Mouse (Mus musculus) kidney, adult 8-10 months (tissue): ENCODE results near the gene Mtx2.

ENCODE experiments used
- DNase-seq, 2 experiments: peaks; one replicate each; pipeline ENCODE4 v3.0.0; 2022

Gene Mtx2

DNA sequence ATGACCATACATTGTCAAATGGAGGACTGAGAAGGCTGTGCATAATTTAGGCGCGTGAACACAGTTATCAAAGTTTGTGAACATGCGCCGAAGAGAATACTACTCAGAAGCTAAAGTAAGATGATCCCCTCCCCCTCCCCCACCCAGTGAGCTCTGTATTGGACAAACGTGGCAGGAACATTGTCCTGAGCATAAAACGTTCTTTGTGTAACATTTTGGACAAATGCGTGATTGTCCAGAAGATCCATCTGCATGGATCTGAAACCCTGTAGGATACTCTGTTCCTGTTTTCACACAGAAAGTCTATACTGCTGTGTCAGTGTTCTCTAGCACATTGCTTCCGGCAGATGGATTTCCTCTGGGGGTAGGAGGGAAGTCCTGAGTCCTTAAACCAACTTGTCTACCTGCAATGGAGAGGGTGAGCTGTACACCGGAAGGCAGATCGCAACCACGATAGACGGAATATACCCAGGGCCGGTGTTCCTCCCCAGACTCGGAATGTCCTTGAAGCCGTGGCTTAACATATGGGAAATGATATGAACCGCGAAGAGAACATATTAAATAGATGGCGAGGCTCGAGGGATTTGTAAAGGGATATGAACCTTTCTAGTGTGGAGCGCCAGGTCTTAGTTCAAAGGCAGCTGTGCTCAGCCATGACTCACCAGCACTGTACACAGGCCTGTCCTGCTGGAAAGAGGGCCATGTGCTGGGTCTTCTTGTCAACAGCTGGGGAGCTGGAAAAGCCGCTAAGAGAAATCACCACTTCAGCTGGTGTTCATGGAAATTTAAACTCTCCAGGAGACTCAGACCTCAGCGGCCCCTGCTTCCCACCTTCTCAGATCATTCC lies 100.6 kb downstream of the Mtx2 start:
- DNase-seq: no peak
